Mouse (Mus musculus): ENCODE measurements at regions not wholly inside any gene's neighbourhood (a gene's known extent, or its start where the extent isn't known, plus 50 kb on each side); places are given as distances from the start of the nearest gene placed in this dataset.

GRCm38 (mm10) chr11:48605223-48605824, 194.8 kb upstream of the Rack1 start:
- peak; percentile 7 for DNase-seq (ENCODE audit: low spot score)

DNA sequence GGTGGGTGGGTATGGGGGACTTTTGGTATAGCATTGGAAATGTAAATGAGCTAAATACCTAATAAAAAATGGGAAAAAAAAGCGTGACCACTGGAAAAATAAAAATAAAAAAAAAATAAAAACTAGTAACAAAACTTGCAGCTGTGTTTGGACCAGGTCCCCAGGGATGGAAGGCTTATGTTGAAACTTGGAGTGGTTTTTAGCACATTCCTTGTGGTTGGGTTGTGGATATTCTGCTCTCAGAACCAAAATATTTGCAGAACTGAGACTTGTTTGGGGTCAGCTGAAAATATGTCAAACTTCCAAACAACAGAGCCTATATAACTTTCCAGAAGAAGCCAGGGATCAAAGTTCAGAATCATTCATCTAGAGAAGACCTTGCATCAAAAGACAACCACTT, 199.0 kb upstream of the Rack1 start:
- no peak for DNase-seq (ENCODE audit: low spot score)

GRCm38 (mm10) chr11:48599573-48600127, 200.5 kb upstream of the Rack1 start:
- no peak for DNase-seq (ENCODE audit: low spot score)

DNA sequence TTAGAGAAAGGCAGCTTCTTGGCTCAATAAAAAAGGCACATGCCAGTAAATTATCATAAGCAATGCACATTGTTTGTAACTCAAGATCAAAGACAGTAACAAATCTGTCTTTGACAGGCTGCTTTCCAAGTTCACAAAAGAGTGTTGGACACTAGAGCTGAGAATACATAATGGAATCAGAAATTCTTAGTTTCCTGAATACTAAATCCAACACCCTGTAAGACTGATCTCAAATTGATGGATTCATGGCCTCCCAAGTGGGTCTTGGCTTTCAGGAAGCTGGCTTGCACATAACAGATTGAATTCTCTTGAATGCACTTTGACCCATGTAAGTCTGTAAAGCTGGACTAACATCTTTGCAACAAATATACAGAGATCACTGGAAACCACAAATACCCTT, 201.1 kb upstream of the Rack1 start:
- no peak for DNase-seq (ENCODE audit: low spot score)

GRCm38 (mm10) chr11:48594429-48594828, 205.7 kb upstream of the Rack1 start:
- no peak for DNase-seq (ENCODE audit: low spot score)

DNA sequence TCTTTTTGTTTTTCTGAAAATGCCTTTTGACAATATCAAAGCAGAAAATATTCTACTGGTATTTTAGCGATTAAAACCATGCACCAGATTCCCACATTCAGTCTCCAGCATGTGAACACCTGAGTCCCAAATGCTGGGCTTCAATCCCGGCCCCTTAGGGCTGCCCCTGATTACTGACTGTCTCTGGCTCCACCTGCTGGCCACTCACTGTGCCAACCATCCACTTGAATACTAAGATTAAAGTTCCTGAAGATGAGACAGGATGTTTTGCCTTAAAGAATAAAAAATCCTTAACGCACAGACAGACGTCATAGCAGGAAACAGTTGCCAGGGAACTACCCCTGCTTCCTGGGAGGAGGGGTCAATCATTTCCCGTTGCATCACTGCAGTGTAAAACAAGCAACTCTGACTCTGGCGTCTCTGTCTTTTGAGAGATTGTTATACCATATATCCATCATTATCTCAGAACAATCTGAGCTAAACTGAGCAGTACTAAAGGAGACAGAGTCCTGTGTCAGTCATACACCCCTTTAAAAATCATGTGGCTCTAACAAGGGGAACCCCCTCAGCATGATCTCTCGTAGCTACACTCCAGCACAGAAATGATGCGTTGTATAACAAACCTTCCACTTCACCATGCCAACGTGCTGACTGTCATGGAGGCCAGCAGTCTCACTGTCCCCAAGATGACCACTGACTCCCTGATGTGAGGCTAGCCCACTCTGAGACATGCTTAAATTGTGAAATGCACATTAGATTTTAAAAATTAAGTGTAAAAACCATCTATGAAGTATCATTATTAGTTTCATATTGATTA, 211.1 kb upstream of the Rack1 start:
- DNase-seq (ENCODE audit: low spot score) = peak; percentile 44

DNA sequence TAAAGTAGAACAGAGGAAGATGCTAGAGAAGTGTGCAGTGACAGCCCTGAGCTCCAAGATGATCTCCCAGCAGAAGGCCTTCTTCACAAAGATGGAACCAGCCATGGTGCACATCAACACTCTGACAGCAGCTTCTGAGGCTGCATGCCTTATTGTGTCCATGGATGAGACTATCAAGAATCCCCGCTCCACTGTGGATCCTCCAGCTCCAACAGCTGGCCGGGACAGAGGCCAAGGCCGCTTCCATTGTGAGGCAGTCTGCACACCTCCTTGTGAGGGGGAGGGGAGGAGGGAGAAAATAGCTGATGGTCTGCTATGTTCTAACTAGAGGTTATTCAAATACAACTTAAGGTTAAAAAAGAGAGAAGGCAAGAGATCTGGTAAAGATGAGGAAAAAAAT, 231.4 kb upstream of the Rack1 start:
- no peak for DNase-seq (ENCODE audit: low spot score)

- no peak for DNase-seq (ENCODE audit: low spot score)
These were observed 232.3 kb upstream of the Rack1 start for GRCm38 (mm10) chr11:48567583-48568562.

- no peak for DNase-seq (ENCODE audit: low spot score)
These were observed 242.1 kb upstream of the Rack1 start for GRCm38 (mm10) chr11:48558053-48558452.

- DNase-seq (ENCODE audit: low spot score) = no peak
These were observed 248.1 kb upstream of the Rack1 start for GRCm38 (mm10) chr11:48552006-48552405.

DNA sequence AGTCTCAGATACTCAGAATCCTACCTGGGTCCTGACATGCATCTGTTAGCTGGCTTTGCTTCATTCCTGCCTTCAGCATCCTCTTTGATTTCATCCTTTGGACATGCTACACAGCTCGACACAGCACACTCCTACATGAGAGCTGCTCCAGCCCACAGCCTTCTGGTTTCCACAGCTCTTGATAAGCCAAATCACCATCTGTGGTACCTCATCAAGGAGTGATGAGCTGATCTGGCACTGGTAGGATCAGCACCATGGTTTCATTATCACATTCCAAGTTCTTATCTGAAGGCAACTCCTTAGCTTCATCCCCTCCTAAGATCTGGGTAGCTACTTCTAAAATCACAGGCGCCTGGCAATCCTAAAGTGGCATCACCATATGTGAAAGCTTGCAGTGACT, 248.9 kb upstream of the Rack1 start:
- DNase-seq (ENCODE audit: low spot score) = no peak

DNA sequence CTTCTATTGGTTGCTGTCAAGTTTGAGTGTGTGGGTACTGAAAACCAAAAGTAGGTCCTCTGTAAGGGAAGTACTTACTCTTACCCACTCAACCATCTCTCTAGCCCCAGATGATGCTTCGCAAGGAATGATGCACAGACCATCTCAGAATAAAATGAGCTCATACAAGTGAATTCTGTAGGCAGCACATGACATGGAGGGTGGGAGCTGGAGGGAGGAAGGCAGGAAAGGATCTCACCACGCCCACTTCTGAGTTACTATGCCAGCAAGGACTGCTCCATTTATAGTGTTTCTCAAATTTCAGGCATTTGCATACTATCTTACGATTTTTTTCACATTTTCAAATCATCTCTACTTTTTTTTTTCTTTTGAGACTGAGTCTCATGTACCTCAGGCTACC, 273.8 kb upstream of the Rack1 start:
- no peak for DNase-seq (ENCODE audit: low spot score)

DNA sequence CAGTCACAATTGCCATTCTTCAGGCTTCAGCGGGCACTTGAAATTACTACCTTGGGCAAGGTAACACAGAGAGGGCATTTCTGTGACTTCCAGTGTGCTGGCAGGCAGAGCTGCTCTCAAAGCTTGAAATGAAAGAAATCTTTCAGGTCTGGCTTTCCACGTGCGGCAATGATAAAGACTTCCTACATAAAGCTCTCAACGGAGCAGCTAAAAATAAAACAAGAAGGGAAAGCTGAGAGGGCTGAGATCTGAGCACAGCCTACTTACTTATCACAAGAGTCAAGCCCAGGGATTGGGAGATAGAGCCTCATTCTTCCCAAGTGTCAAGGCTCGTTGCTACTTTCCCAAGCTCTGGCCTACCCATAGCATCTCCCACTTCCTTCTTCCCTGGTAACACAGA, 274.6 kb upstream of the Rack1 start:
- no peak for DNase-seq (ENCODE audit: low spot score)

DNA sequence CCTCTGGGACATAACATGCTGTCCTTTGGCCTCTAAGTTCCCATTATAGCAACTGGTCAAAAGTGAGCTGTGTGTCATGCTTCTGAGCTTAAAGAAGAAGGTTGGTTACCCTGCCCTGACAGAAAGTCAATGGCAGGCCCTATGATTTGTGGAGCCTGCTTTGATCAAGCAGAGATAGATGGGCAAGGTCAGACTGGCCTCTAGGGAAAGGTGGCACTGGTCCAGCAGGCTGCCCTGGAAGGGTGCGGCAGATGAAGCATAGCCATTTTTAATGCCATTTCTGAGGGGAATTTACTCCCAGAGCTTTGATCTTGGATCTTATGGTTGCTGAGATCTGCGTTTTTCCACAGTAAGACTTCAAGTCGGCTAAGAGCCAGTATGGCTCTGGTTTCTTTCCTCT, 293.2 kb upstream of the Rack1 start:
- no peak for DNase-seq (ENCODE audit: low spot score)

DNA sequence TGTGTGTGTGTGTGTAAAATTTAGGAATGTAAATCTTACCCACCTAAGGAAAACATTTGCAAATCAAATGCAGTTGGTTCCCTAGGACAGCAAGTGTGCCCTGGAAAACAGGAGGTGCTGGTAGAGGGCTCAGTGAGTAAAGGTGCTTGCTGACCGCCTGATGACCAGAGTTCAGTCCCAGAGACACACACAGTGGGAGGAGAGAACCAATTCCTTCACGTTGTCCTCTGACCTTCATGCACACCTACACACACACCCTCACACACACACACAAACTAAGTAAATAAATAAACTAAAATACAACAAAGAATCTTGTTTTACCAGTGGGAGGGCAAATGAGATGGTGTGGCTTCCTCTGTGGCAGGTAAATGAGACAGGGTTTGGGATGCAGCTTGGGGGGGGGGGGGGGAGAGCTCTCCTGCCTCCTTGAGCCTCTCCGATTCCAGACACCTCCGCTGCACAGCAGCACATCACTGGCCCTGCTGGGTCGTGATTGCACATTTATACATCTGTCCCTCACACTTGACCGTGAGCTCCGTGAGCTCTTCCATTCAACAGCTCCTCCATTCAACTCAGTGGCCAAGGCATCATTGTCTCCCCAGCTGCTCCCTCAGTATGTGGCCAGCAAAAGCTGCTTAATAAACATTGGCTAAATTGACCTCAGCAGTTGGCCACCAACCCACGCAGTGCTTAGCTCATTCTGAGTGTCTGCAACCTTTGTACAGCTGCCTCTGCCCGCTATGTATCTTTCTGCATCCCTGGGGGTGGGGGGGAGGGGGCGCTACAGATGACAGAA, 297.9 kb upstream of the Rack1 start:
- no peak for DNase-seq (ENCODE audit: low spot score)

DNA sequence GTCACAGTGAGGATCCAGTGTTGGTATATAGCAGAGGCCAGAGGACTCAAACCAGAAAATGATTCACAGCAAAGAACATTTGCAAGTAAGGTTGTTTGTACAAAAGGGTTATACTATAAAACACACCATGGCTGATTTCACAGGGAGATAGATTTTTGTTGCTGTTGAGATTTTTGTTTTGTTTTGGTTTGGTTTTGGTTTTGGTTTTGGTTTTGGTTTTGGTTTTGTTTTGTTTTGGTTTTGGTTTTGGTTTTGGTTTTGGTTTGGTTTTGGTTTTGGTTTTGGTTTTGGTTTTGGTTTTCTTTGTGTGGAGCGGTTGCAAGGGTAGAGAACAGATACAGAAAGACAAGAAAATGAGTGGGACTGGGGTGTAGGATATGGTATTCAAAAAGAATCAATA, 301.1 kb upstream of the Rack1 start:
- no peak for DNase-seq (ENCODE audit: low spot score)

GRCm38 (mm10) chr11:48488308-48488707, 311.8 kb upstream of the Rack1 start:
- no peak for DNase-seq (ENCODE audit: low spot score)

DNA sequence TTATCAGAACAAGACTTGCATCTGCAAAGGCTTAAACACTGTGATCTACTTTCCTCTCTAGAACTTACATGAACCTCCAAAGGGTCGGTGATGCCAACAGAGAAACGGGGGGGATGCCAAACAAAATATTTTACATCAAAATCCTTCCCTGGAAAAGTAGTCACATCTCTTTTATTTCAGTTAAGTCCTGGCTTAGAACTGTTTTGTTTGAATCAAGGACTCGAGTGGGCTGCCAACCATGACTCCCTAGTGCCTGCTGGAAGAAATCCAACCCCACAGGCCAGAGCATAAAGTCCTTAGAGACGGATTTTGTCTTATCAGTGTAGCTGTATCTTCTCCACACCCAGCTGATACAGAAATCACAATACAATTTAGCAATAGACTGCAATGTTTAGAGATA, 336.1 kb upstream of the Rack1 start:
- DNase-seq (ENCODE audit: low spot score) = no peak

GRCm38 (mm10) chr11:48449883-48450282, 350.2 kb upstream of the Rack1 start:
- DNase-seq (ENCODE audit: low spot score) = no peak

- no peak for DNase-seq (ENCODE audit: low spot score)
These were observed 357.4 kb upstream of the Rack1 start for GRCm38 (mm10) chr11:48442534-48443254.

DNA sequence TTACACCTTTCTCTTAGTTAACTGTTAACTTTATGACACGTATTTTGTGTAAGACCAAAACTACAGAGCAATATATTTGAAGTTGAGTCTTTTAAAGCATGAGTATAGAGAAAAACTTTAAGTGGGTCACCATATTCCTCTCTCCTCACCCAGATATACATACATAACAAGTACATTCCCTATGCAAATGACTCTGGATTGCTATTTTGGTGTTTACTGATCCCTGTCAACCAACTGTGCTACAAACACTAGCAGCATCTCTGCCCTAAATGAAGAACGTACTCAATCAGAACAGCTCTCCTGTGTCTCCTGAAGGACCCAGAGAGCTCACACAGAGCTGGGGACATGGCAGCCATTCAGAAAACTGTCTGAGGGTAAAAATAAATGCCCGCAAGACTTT, 363.4 kb upstream of the Rack1 start:
- DNase-seq (ENCODE audit: low spot score) = no peak
